Mouse (Mus musculus) MEL (cell line): Measurements from ENCODE around the gene Stk16. TPM values are rescaled to one million over a fixed set of nuclear protein-coding genes. Genes with fewer than 3 reads are reported as not detected.

Source experiments
- DNase-seq: peaks from one replicate; pipeline ENCODE4 v3.0.0; 2011; ENCODE audit warnings: low read depth, low spot score
- H3K27ac ChIP-seq: 2 replicates; pipeline ENCODE4 v1.5.1; 2012; ENCODE audit warnings: low read depth, mild to moderate bottlenecking, control low read depth, low read length, moderate library complexity; ENCODE audit not compliant: control insufficient read depth
- H3K27me3 ChIP-seq, 2 experiments: fragments of 150-350 bp in 1 of 2; sonication (generic) in 1 of 2; 2 replicates each; pipeline ENCODE4 v1.6.1; 2012; ENCODE audit warnings: low read length in 2 of 2, mild to moderate bottlenecking in 2 of 2, improper control_type of control experiment in 1 of 2, moderate library complexity in 1 of 2; ENCODE audit not compliant: insufficient read depth in 2 of 2, control insufficient read depth in 1 of 2
- H3K36me3 ChIP-seq, 2 experiments: 2 replicates each; pipeline ENCODE4 v1.6.1; 2012 to 2014; ENCODE audit warnings: low read length in 2 of 2, improper control_type of control experiment in 1 of 2, inconsistent platforms in 1 of 2, mild to moderate bottlenecking in 1 of 2; ENCODE audit not compliant: insufficient read depth in 2 of 2, control insufficient read depth in 1 of 2
- H3K4me1 ChIP-seq, 2 experiments: fragments of 150-350 bp in 1 of 2; sonication (generic) in 1 of 2; 2 replicates each; pipeline ENCODE4 v1.6.1; 2012; ENCODE audit warnings: low read length in 2 of 2, improper control_type of control experiment in 1 of 2, mild to moderate bottlenecking in 1 of 2; ENCODE audit not compliant: insufficient read depth in 2 of 2, control insufficient read depth in 1 of 2
- H3K4me3 ChIP-seq, 2 experiments: fragments of 150-350 bp in 1 of 2; sonication (generic) in 1 of 2; 2 replicates each; pipeline ENCODE4 v1.5.1; 2012; ENCODE audit warnings: low read depth in 2 of 2, low read length in 2 of 2, mild to moderate bottlenecking in 2 of 2, moderate library complexity in 2 of 2, control low read depth in 1 of 2, improper control_type of control experiment in 1 of 2; ENCODE audit not compliant: control insufficient read depth in 1 of 2, insufficient read depth in 1 of 2
- H3K79me2 ChIP-seq: 2 replicates; pipeline ENCODE4 v1.6.1; 2012; ENCODE audit warnings: mild to moderate bottlenecking, low read length, moderate library complexity; ENCODE audit not compliant: control insufficient read depth, poor library complexity, insufficient read depth
- H3K9ac ChIP-seq: 2 replicates; pipeline ENCODE4 v1.6.1; 2012; ENCODE audit warnings: low read depth, mild to moderate bottlenecking, control low read depth, low read length, moderate library complexity; ENCODE audit not compliant: control insufficient read depth, poor library complexity, severe bottlenecking
- H3K9me3 ChIP-seq: fragments of 150-350 bp; sonication (generic); replicated peaks from 2 replicates; pipeline ENCODE4 v1.6.1; 2012; ENCODE audit warnings: mild to moderate bottlenecking, low read length, improper control_type of control experiment, moderate library complexity; ENCODE audit not compliant: insufficient read depth
- CHD1 ChIP-seq: IDR thresholded peaks from 2 replicates; pipeline ENCODE4 v1.6.1; 2012; ENCODE audit warnings: low read depth, mild to moderate bottlenecking, inconsistent platforms, low read length, improper control_type of control experiment
- E2F4 ChIP-seq: IDR thresholded peaks from 2 replicates; pipeline ENCODE4 v1.6.1; 2011; ENCODE audit warnings: low read depth, low read length, improper control_type of control experiment, borderline replicate concordance
- ETS1 ChIP-seq: IDR thresholded peaks from 2 replicates; pipeline ENCODE4 v1.6.1; 2012; ENCODE audit warnings: low read depth, mild to moderate bottlenecking, inconsistent platforms, low read length, improper control_type of control experiment, moderate library complexity
- JUND ChIP-seq: IDR thresholded peaks from 2 replicates; pipeline ENCODE4 v1.6.1; 2011; ENCODE audit warnings: low read depth, mild to moderate bottlenecking, improper control_type of control experiment, low read length
- MAFK ChIP-seq: IDR thresholded peaks from 2 replicates; pipeline ENCODE4 v1.6.1; 2011; ENCODE audit warnings: low read depth, mild to moderate bottlenecking, low read length, improper control_type of control experiment, borderline replicate concordance
- MAX ChIP-seq: IDR thresholded peaks from 2 replicates; pipeline ENCODE4 v1.6.1; 2011; ENCODE audit warnings: low read length, improper control_type of control experiment
- MEF2A ChIP-seq: IDR thresholded peaks from 2 replicates; pipeline ENCODE4 v1.6.1; 2014; ENCODE audit warnings: low read depth, mild to moderate bottlenecking, inconsistent platforms, low read length, improper control_type of control experiment; ENCODE audit not compliant: poor library complexity, insufficient replicate concordance, severe bottlenecking; ENCODE audit errors: extremely low read depth
- MYB ChIP-seq: IDR thresholded peaks from 2 replicates; pipeline ENCODE4 v1.6.1; 2011; ENCODE audit warnings: mild to moderate bottlenecking, low read depth, low read length, improper control_type of control experiment
- NELFE ChIP-seq: IDR thresholded peaks from 2 replicates; pipeline ENCODE4 v1.6.1; 2011; ENCODE audit warnings: low read depth, low read length, improper control_type of control experiment
- POLR2A ChIP-seq, 2 experiments: IDR thresholded peaks; 2 replicates each; pipeline ENCODE4 v1.6.1; 2011 to 2012; ENCODE audit warnings: low read length in 2 of 2, mild to moderate bottlenecking in 2 of 2, control low read depth in 1 of 2, improper control_type of control experiment in 1 of 2, low read depth in 1 of 2, moderate library complexity in 1 of 2; ENCODE audit not compliant: control insufficient read depth in 1 of 2, insufficient read depth in 1 of 2, poor library complexity in 1 of 2
- POLR2AphosphoS5 ChIP-seq: IDR thresholded peaks from 2 replicates; pipeline ENCODE4 v1.6.1; 2012; ENCODE audit warnings: low read depth, borderline replicate concordance, mild to moderate bottlenecking, inconsistent platforms, low read length, moderate library complexity, mixed read lengths
- RAD21 ChIP-seq: IDR thresholded peaks from 2 replicates; pipeline ENCODE4 v1.6.1; 2011; ENCODE audit warnings: mild to moderate bottlenecking, low read depth, low read length, improper control_type of control experiment
- RCOR1 ChIP-seq: IDR thresholded peaks from 2 replicates; pipeline ENCODE4 v1.6.1; 2012; ENCODE audit warnings: low read depth, mild to moderate bottlenecking, inconsistent platforms, low read length, improper control_type of control experiment
- SMC3 ChIP-seq: IDR thresholded peaks from 2 replicates; pipeline ENCODE4 v1.6.1; 2011; ENCODE audit warnings: low read depth, low read length, improper control_type of control experiment
- TAL1 ChIP-seq: IDR thresholded peaks from 2 replicates; pipeline ENCODE4 v1.6.1; 2012; ENCODE audit warnings: mild to moderate bottlenecking, inconsistent platforms, low read length, moderate library complexity, mixed read lengths
- UBTF ChIP-seq: IDR thresholded peaks from 2 replicates; pipeline ENCODE4 v1.6.1; 2012; ENCODE audit warnings: low read depth, mild to moderate bottlenecking, inconsistent platforms, low read length, improper control_type of control experiment, moderate library complexity, borderline replicate concordance; ENCODE audit not compliant: insufficient read depth
- USF1 ChIP-seq: IDR thresholded peaks from 2 replicates; pipeline ENCODE4 v1.6.1; 2014; ENCODE audit warnings: low read depth, mild to moderate bottlenecking, inconsistent platforms, low read length, improper control_type of control experiment, moderate library complexity
- USF2 ChIP-seq, 2 experiments: IDR thresholded peaks; 2 replicates each; pipeline ENCODE4 v1.6.1; 2011 to 2012; ENCODE audit warnings: improper control_type of control experiment in 2 of 2, low read length in 2 of 2, borderline replicate concordance in 1 of 2, inconsistent platforms in 1 of 2, low read depth in 1 of 2, mild to moderate bottlenecking in 1 of 2; ENCODE audit not compliant: insufficient read depth in 1 of 2
- ZC3H11A ChIP-seq: IDR thresholded peaks from 2 replicates; pipeline ENCODE4 v1.6.1; 2012; ENCODE audit warnings: low read depth, mild to moderate bottlenecking, inconsistent platforms, low read length, improper control_type of control experiment
- ZKSCAN1 ChIP-seq: IDR thresholded peaks from 2 replicates; pipeline ENCODE4 v1.6.1; 2012; ENCODE audit warnings: low read depth, mild to moderate bottlenecking, inconsistent platforms, low read length, improper control_type of control experiment, moderate library complexity
- ZMIZ1 ChIP-seq: IDR thresholded peaks from 2 replicates; pipeline ENCODE4 v1.6.1; 2012; ENCODE audit warnings: low read depth, mild to moderate bottlenecking, inconsistent platforms, low read length, improper control_type of control experiment, moderate library complexity
- polyA plus RNA-seq, 2 experiments: library from polyadenylated mRNA; stranded (reverse) in 1 of 2; unstranded in 1 of 2; fragments of >175 nt in 1 of 2; fragments of >200 nt in 1 of 2; gene quantifications; 2 replicates each; pipeline versions ENCODE4 v1.2.1 to v1.2.4; 2012; ENCODE audit warnings: low replicate concordance in 2 of 2, low read depth in 1 of 2; ENCODE audit not compliant: insufficient read length in 2 of 2, insufficient read depth in 1 of 2, missing spikeins in 1 of 2
- total RNA-seq: library from RNA; depleted of rRNA; stranded (reverse); fragments of 300-350 nt; gene quantifications from 2 replicates; pipeline ENCODE4 v1.2.3, GENCODE M21; 2012

The Stk16 gene
- total and polyA plus RNA-seq, 3 experiments = 110 to 154 TPM; not detected in 1

- TF ChIP-seq POLR2AphosphoS5 (no peak), UBTF (no peak), NELFE (no peak), MYB (no peak), RCOR1 (no peak)
- TF ChIP-seq, all 39 proteins: peak for 0
- no peaks in the 10 kb centered on the region for H3K27me3 ChIP-seq
- no peaks in the 10 kb centered on the region for H3K9me3 ChIP-seq
- H3K27ac ChIP-seq = no peak overlapping the region
- H3K9ac ChIP-seq = no peak overlapping the region
- no peak for DNase-seq
- no peak overlapping the region for H3K4me3 ChIP-seq
- no peaks in the 10 kb centered on the region for H3K79me2 ChIP-seq
- H3K36me3 ChIP-seq = no peaks in the 10 kb centered on the region
- no peaks in the 10 kb centered on the region; a peak in 1 of 4 replicates for H3K4me1 ChIP-seq
Measured at GRCm38 (mm10) chr1:75254625-75255013, 44.0 kb downstream of the Stk16 start.

- no peaks in the 10 kb centered on the region; a peak in 1 of 4 replicates for H3K4me1 ChIP-seq
- H3K27me3 ChIP-seq = no peaks in the 10 kb centered on the region
- TF ChIP-seq E2F4 = no peak
- no peak for TF ChIP-seq TAL1
- TF ChIP-seq CHD1 = no peak
- TF ChIP-seq MAX = no peak
- no peak for TF ChIP-seq POLR2A (IDR thresholded peaks at IDR 0.05; ENCODE audit: control insufficient read depth in 1 of 2, insufficient read depth in 1 of 2, low read depth in 1 of 2, low read length in 2 of 2, poor library complexity in 1 of 2)
- no peak for TF ChIP-seq ZMIZ1
- no peak for TF ChIP-seq RAD21
- no peak for TF ChIP-seq MEF2A
- H3K4me3 ChIP-seq = no peak overlapping the region
- DNase-seq = no peak
- H3K36me3 ChIP-seq = no peaks in the 10 kb centered on the region
- no peak overlapping the region for H3K9ac ChIP-seq
- no peaks in the 10 kb centered on the region for H3K9me3 ChIP-seq
- H3K27ac ChIP-seq = no peak overlapping the region
- no peaks in the 10 kb centered on the region for H3K79me2 ChIP-seq
Measured at GRCm38 (mm10) chr1:75255516-75256046, 44.9 kb downstream of the Stk16 start.

GRCm38 (mm10) chr1:75261278-75261677 lies 50.6 kb downstream of the Stk16 start:
- Histone ChIP-seq H3K9me3 (no peaks in the 10 kb centered on the region), H3K79me2 (no peaks in the 10 kb centered on the region), H3K4me3 (no peak overlapping the region), H3K9ac (no peak overlapping the region), H3K27me3 (no peaks in the 10 kb centered on the region), H3K36me3 (no peaks in the 10 kb centered on the region), H3K27ac (no peak overlapping the region), H3K4me1 (no peaks in the 10 kb centered on the region)
- TF ChIP-seq CHD1 = no peak
- no peak for TF ChIP-seq UBTF
- TF ChIP-seq ETS1 = no peak
- no peak for TF ChIP-seq JUND
- no peak for TF ChIP-seq MAFK
- no peak for TF ChIP-seq MAX
- no peak for TF ChIP-seq SMC3
- no peak for TF ChIP-seq ZC3H11A
- TF ChIP-seq USF2 (IDR thresholded peaks at IDR 0.05; ENCODE audit: borderline replicate concordance in 1 of 2, insufficient read depth in 1 of 2, low read depth in 1 of 2, low read length in 2 of 2) = no peak
- no peak for TF ChIP-seq POLR2AphosphoS5
- TF ChIP-seq ZKSCAN1 = no peak
- TF ChIP-seq USF1 = no peak
- DNase-seq = no peak
